Mouse (Mus musculus) heart, postnatal 0 days (tissue): ENCODE results near the gene Clec2h.

Experiments used
- CTCF ChIP-seq: IDR thresholded peaks from 2 replicates; pipeline ENCODE4 v1.5.1; 2016; ENCODE audit warnings: antibody characterized with exemption, control low read depth, low read depth
- EP300 ChIP-seq: IDR thresholded peaks from 2 replicates; pipeline ENCODE4 v1.6.1; 2016; ENCODE audit warnings: antibody characterized with exemption, low read depth

GRCm38 (mm10) chr6:128650187-128650586 is 12.0 kb upstream of the Clec2h start:
- TF ChIP-seq CTCF, result no peak
- no peak for TF ChIP-seq EP300
